Mouse (Mus musculus) intestine, postnatal 0 days (tissue): Measurements from ENCODE around the gene Eipr1. TPM values are rescaled to one million over a fixed set of nuclear protein-coding genes. Genes with fewer than 3 reads are reported as not detected.

Experiments
- ATAC-seq: fragments of 200-750 bp; cut with Nextera tagmentation; 2 replicates; pipeline ENCODE4 v1.8.0; 2017; ENCODE audit warnings: mild to moderate bottlenecking, moderate TSS enrichment, moderate library complexity
- H3K27ac ChIP-seq: fragments of 300-500 bp; sonication (generic); 2 replicates; pipeline ENCODE4 v1.5.1; 2014; ENCODE audit warnings: mild to moderate bottlenecking, low read depth, low read length, moderate library complexity
- H3K27me3 ChIP-seq: fragments of 300-500 bp; sonication (generic); replicated peaks from 2 replicates; pipeline ENCODE4 v1.6.1; 2014; ENCODE audit warnings: low read length, mixed read lengths; ENCODE audit not compliant: control insufficient read depth, insufficient read depth
- H3K36me3 ChIP-seq: fragments of 300-500 bp; sonication (generic); 2 replicates; pipeline ENCODE4 v1.6.1; 2014; ENCODE audit warnings: mild to moderate bottlenecking, moderate library complexity; ENCODE audit not compliant: control insufficient read depth, insufficient read depth
- H3K4me1 ChIP-seq: fragments of 300-500 bp; sonication (generic); replicated peaks from 2 replicates; pipeline ENCODE4 v1.6.1; 2014; ENCODE audit warnings: antibody characterized with exemption, low read length, mixed read lengths; ENCODE audit not compliant: control insufficient read depth, insufficient read depth
- H3K4me2 ChIP-seq: fragments of 300-500 bp; sonication (generic); replicated peaks from 2 replicates; pipeline ENCODE4 v1.6.1; 2014; ENCODE audit warnings: low read depth, mild to moderate bottlenecking, moderate library complexity
- H3K4me3 ChIP-seq: fragments of 300-500 bp; sonication (generic); 2 replicates; pipeline ENCODE4 v1.5.1; 2014; ENCODE audit warnings: low read depth, low read length
- H3K9ac ChIP-seq: fragments of 300-500 bp; sonication (generic); 2 replicates; pipeline ENCODE4 v1.6.1; 2014; ENCODE audit warnings: mild to moderate bottlenecking, low read depth, low read length
- H3K9me3 ChIP-seq: fragments of 300-500 bp; sonication (generic); 2 replicates; pipeline ENCODE4 v1.6.1; 2016; ENCODE audit warnings: mixed run types; ENCODE audit not compliant: control insufficient read depth
- CTCF ChIP-seq: sonication (generic); IDR thresholded peaks from 2 replicates; pipeline ENCODE4 v1.5.1; 2016; ENCODE audit warnings: low read depth, mild to moderate bottlenecking, control low read depth, antibody characterized with exemption, moderate library complexity
- WGBS: fragments of 180-500 bp; shearing (Covaris S2); extraction: QIAGEN DNeasy Blood & Tissue Kit; methylation state at CpG from one replicate; pipeline ENCODE4 v1.1.7; 2014; 5-methylcytosine and 5-hydroxymethylcytosine counted together
- polyA plus RNA-seq: library from polyadenylated mRNA; unstranded; fragments of >200 nt; fragmentation: Nextera tagmentation; extraction: Ambion mirVana; gene quantifications from 2 replicates; pipeline ENCODE4 v1.2.1, GENCODE M21; 2015

Eipr1 gene
- polyA plus RNA-seq, 1 experiment from 2014 or later: 23.3 TPM

GRCm38 (mm10) chr12:28900341-28900740 is 148.7 kb downstream of the Eipr1 start:
- no peak overlapping the region for H3K4me3 ChIP-seq
- ATAC-seq: no peak
- no peak overlapping the region for H3K27ac ChIP-seq
- no peak for TF ChIP-seq CTCF
- no peak overlapping the region for H3K9ac ChIP-seq
- WGBS: 83% methylated on average over 4 of the region's 4 CpGs
- no peaks in the 10 kb centered on the region for H3K36me3 ChIP-seq
- no peaks in the 10 kb centered on the region for H3K9me3 ChIP-seq
- H3K4me2 ChIP-seq: no peak overlapping the region
- H3K27me3 ChIP-seq: no peaks in the 10 kb centered on the region
- H3K4me1 ChIP-seq: no peaks in the 10 kb centered on the region

- no peak overlapping the region for H3K27ac ChIP-seq
- no peaks in the 10 kb centered on the region for H3K27me3 ChIP-seq
- WGBS: 52% methylated on average over 3 of the region's 3 CpGs
- no peaks in the 10 kb centered on the region for H3K36me3 ChIP-seq
- TF ChIP-seq CTCF: no peak
- no peak overlapping the region for H3K9ac ChIP-seq
- H3K4me1 ChIP-seq: no peaks in the 10 kb centered on the region
- no peak overlapping the region for H3K4me2 ChIP-seq
- no peaks in the 10 kb centered on the region for H3K9me3 ChIP-seq
- H3K4me3 ChIP-seq: no peak overlapping the region
- ATAC-seq: no peak
Measured at GRCm38 (mm10) chr12:28902132-28902531, 150.5 kb downstream of the Eipr1 start.

- ATAC-seq: no peak
- no peak overlapping the region for H3K9ac ChIP-seq
- H3K9me3 ChIP-seq: no peaks in the 10 kb centered on the region
- TF ChIP-seq CTCF: no peak
- H3K27me3 ChIP-seq: no peaks in the 10 kb centered on the region
- H3K27ac ChIP-seq: no peak overlapping the region
- H3K4me3 ChIP-seq: no peak overlapping the region
- H3K4me1 ChIP-seq: no peaks in the 10 kb centered on the region
- H3K4me2 ChIP-seq: no peak overlapping the region
- WGBS: 63% methylated on average over 4 of the region's 4 CpGs
- H3K36me3 ChIP-seq: no peaks in the 10 kb centered on the region
Measured at GRCm38 (mm10) chr12:28903082-28903481, 151.5 kb downstream of the Eipr1 start.

- TF ChIP-seq CTCF: no peak
- Histone ChIP-seq H3K4me3 (no peak overlapping the region), H3K4me2 (no peak overlapping the region), H3K27ac (no peak overlapping the region), H3K36me3 (no peaks in the 10 kb centered on the region), H3K9me3 (no peaks in the 10 kb centered on the region), H3K27me3 (no peaks in the 10 kb centered on the region), H3K9ac (no peak overlapping the region), H3K4me1 (no peaks in the 10 kb centered on the region)
- WGBS: 75% methylated on average over 6 of the region's 6 CpGs
- ATAC-seq: no peak
Measured at GRCm38 (mm10) chr12:28905486-28905885, 153.9 kb downstream of the Eipr1 start.

- 100% methylated on average over 1 of the region's 1 CpGs for WGBS
- TF ChIP-seq CTCF: no peak
- Histone ChIP-seq H3K27ac (no peak overlapping the region), H3K4me2 (no peak overlapping the region), H3K9ac (no peak overlapping the region), H3K27me3 (no peaks in the 10 kb centered on the region), H3K4me1 (no peaks in the 10 kb centered on the region), H3K9me3 (no peaks in the 10 kb centered on the region), H3K4me3 (no peak overlapping the region), H3K36me3 (no peaks in the 10 kb centered on the region)
- ATAC-seq: no peak
Measured at GRCm38 (mm10) chr12:28906016-28906415, 154.4 kb downstream of the Eipr1 start.

GRCm38 (mm10) chr12:28906809-28907297 is 155.2 kb downstream of the Eipr1 start:
- ATAC-seq: no peak
- H3K36me3 ChIP-seq: no peaks in the 10 kb centered on the region
- no peak overlapping the region for H3K4me3 ChIP-seq
- H3K9me3 ChIP-seq: no peaks in the 10 kb centered on the region
- peak overlapping the region; percentile 18; the same call in 1 of the 2 replicates for H3K4me2 ChIP-seq
- H3K27me3 ChIP-seq: no peaks in the 10 kb centered on the region
- H3K4me1 ChIP-seq: no peaks in the 10 kb centered on the region
- no peak for TF ChIP-seq CTCF
- no peak overlapping the region for H3K9ac ChIP-seq
- 9% methylated on average over 7 of the region's 7 CpGs for WGBS
- H3K27ac ChIP-seq: no peak overlapping the region

- no peaks in the 10 kb centered on the region for H3K4me1 ChIP-seq
- no peaks in the 10 kb centered on the region for H3K36me3 ChIP-seq
- no peak overlapping the region for H3K4me2 ChIP-seq
- no peak overlapping the region for H3K27ac ChIP-seq
- no peak overlapping the region for H3K9ac ChIP-seq
- H3K4me3 ChIP-seq: no peak overlapping the region
- no peak for TF ChIP-seq CTCF
- no peak for ATAC-seq
- WGBS: 42% methylated on average over 9 of the region's 9 CpGs
- H3K9me3 ChIP-seq: no peaks in the 10 kb centered on the region
- no peaks in the 10 kb centered on the region for H3K27me3 ChIP-seq
Measured at GRCm38 (mm10) chr12:28907814-28908213, 156.2 kb downstream of the Eipr1 start.
